Mouse (Mus musculus) liver, adult 2 months (tissue): ENCODE results near the gene Dock1.

Source experiments
- CTCF ChIP-seq: fragments of 200-500 bp; IDR thresholded peaks from 2 replicates; pipeline ENCODE4 v1.5.1; 2011; ENCODE audit warnings: low read depth, low read length, control low read depth
- POLR2A ChIP-seq: fragments of 200-500 bp; IDR thresholded peaks from 2 replicates; pipeline ENCODE4 v1.6.1; 2011; ENCODE audit warnings: low read length, control low read depth; ENCODE audit not compliant: insufficient read depth; ENCODE audit errors: extremely low read depth

DNA sequence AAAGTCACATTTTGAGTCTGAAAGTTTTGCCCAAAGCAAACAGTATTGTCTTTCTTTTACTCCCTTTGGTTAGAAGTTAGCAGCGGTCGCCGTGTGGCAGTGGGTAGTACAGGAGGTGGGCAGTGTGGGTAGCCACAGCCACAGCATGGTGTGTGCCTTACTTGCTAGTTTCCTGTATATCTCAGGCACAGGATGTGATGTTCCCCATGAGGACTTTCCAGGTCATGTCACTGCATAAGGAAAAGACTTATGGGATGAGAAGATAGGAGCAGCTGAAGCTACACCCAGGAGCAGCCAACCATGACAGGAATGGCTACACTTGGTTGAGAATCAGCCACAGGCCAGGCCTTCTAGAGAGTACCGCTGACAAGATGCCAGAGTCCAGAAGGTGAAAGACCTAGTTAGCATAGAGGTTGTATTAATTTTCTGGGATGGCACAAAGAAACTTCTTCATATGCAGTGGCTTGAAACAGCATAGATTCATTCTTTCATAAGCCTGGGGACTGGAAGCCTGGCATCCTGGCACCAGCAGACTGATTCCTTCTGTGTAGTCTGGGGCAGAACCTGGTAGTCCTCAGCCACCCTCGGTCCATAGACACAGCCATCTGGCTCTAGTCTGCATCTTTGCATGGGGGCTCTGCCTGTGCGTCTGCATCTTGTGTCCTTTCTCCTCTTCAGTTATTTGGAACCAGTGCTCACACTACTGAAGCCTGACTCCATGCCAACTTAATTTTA is 139.0 kb downstream of the Dock1 start:
- TF ChIP-seq CTCF = no peak
- TF ChIP-seq POLR2A = no peak
